Comparison of ENCODE assay signal across 9 mouse cellular contexts in genomic region chr11:69197743-69198142, GRCm38 (mm10). TPM values are rescaled to one million over a fixed set of nuclear protein-coding genes. Genes with fewer than 3 reads are reported as not detected.
DNase-seq lines count a peak whose midpoint lies in the region; ATAC-seq and TF ChIP-seq lines count a peak whose summit lies in the region.
"Had no signal": no experiment of that assay in that cellular context is flagged by ENCODE, and none has a peak within 500 bp of the region (broad histone marks: within the 10 kb centered on the region; RNA-seq: fewer than 3 reads in every experiment).

TSS of gene Alox8 (minus strand) at chr11:69197843.

- ATAC-seq in heart, embryonic 14.5 days (ENCODE audit: insufficient number of reproducible peaks, insufficient read depth, low FRiP score, low read depth): no peak
- ATAC-seq in forebrain, embryonic 15.5 days (replicated peaks): no peak
- ATAC-seq in liver, postnatal 0 days: no peak

- H3K4me2 ChIP-seq in heart, embryonic 14.5 days (ENCODE audit: low read length): peak within 1 kb of the TSS; percentile 63
- H3K4me2 ChIP-seq in forebrain, embryonic 15.5 days (replicated peaks): peak within 1 kb of the TSS; percentile 42
- H3K4me2 ChIP-seq in liver, postnatal 0 days (ENCODE audit: low read depth, low read length): peak within 1 kb of the TSS; percentile 29; the same call in 1 of the 2 replicates

- no peak for TF ChIP-seq EP300 in liver, postnatal 0 days (IDR thresholded peaks at IDR 0.05; ENCODE audit: low read depth)

- peaks cover 6 to 14% of the 10 kb centered on the region in 2 experiments; a peak in 3 of 4 replicates for H3K4me1 ChIP-seq in heart, embryonic 14.5 days (ENCODE audit: control insufficient read depth in 2 of 2, insufficient read depth in 2 of 2, low read length in 2 of 2)
- H3K4me1 ChIP-seq in E14TG2a.4 (replicated peaks; ENCODE audit: low read depth, low read length): peaks cover 11% of the 10 kb centered on the region
- H3K4me1 ChIP-seq in forebrain, embryonic 15.5 days: peaks cover 12% of the 10 kb centered on the region
- peaks cover 3% of the 10 kb centered on the region; the same call in 1 of the 2 replicates for H3K4me1 ChIP-seq in liver, postnatal 0 days (ENCODE audit: insufficient read depth)

- DNase-seq in heart, postnatal 4 days: no peak
- no peak for DNase-seq in liver, postnatal 0 days
- DNase-seq in adrenal gland, adult 18-20 months (ENCODE audit: low spot score in 2 of 2): no peak
- DNase-seq in frontal cortex, postnatal 10 days (ENCODE audit: low spot score in 2 of 2): no peak
- DNase-seq in spleen, adult 18-20 months: no peak
- DNase-seq: cerebellum, adult 11-12 months had no signal

- peak within 1 kb of the TSS; percentile 14 to 25 for H3K4me3 ChIP-seq in heart, embryonic 14.5 days (ENCODE audit: control insufficient read depth in 1 of 2, insufficient read depth in 1 of 2, low read depth in 1 of 2, low read length in 2 of 2)
- peak within 1 kb of the TSS; percentile 63 for H3K4me3 ChIP-seq in E14TG2a.4 (replicated peaks; ENCODE audit: low read length)
- H3K4me3 ChIP-seq in forebrain, embryonic 15.5 days: peak within 1 kb of the TSS; percentile 20
- H3K4me3 ChIP-seq in liver, postnatal 0 days (ENCODE audit: low read depth, low read length): no peak within 1 kb of the TSS

- no peak for TF ChIP-seq CTCF in E14TG2a.4 (conservative IDR thresholded peaks at IDR 0.05; ENCODE audit: low read length)
- TF ChIP-seq CTCF in liver, postnatal 0 days (IDR thresholded peaks at IDR 0.05; ENCODE audit: low read depth): no peak

- H3K36me3 ChIP-seq in heart, embryonic 14.5 days (ENCODE audit: control insufficient read depth, insufficient read depth, low read length): no peaks in the 10 kb centered on the region
- no peaks in the 10 kb centered on the region for H3K36me3 ChIP-seq in E14TG2a.4 (ENCODE audit: insufficient read depth, low read length)
- H3K36me3 ChIP-seq in forebrain, embryonic 15.5 days: no peaks in the 10 kb centered on the region
- no peaks in the 10 kb centered on the region for H3K36me3 ChIP-seq in liver, postnatal 0 days (replicated peaks; ENCODE audit: insufficient read depth, low read length)

- H3K9ac ChIP-seq in heart, embryonic 14.5 days (ENCODE audit: low read length): peak within 1 kb of the TSS; percentile 55; the same call in 1 of the 2 replicates
- H3K9ac ChIP-seq in forebrain, embryonic 15.5 days (replicated peaks): peak within 1 kb of the TSS; percentile 31; the same call in 1 of the 2 replicates
- no peak within 1 kb of the TSS for H3K9ac ChIP-seq in liver, postnatal 0 days (replicated peaks)

- no peaks in the 10 kb centered on the region for H3K9me3 ChIP-seq in heart, embryonic 14.5 days (ENCODE audit: control insufficient read depth, low read length)
- H3K9me3 ChIP-seq in E14TG2a.4 (ENCODE audit: low read length): no peaks in the 10 kb centered on the region
- no peaks in the 10 kb centered on the region for H3K9me3 ChIP-seq in forebrain, embryonic 15.5 days
- no peaks in the 10 kb centered on the region for H3K9me3 ChIP-seq in liver, postnatal 0 days (ENCODE audit: low read length)

- peaks cover 23% of the 10 kb centered on the region for H3K27me3 ChIP-seq in heart, embryonic 14.5 days (ENCODE audit: control insufficient read depth, insufficient read depth, low read length)
- peaks cover 34% of the 10 kb centered on the region for H3K27me3 ChIP-seq in E14TG2a.4 (ENCODE audit: insufficient read depth, low read length)
- H3K27me3 ChIP-seq in forebrain, embryonic 15.5 days: peaks cover 30% of the 10 kb centered on the region
- H3K27me3 ChIP-seq in liver, postnatal 0 days (ENCODE audit: insufficient read depth, low read length): peaks cover 23% of the 10 kb centered on the region

- WGBS in heart, embryonic 14.5 days: 29% methylated on average over 6 of the region's 6 CpGs
- WGBS in forebrain, embryonic 15.5 days: 39% methylated on average over 6 of the region's 6 CpGs
- 31% methylated on average over 6 of the region's 6 CpGs for WGBS in liver, postnatal 0 days (ENCODE audit: insufficient replicate concordance)

- no peak within 1 kb of the TSS for H3K27ac ChIP-seq in heart, embryonic 14.5 days (replicated peaks in 1 of 2; ENCODE audit: control insufficient read depth in 1 of 2, insufficient read depth in 1 of 2, low read depth in 2 of 2, low read length in 2 of 2)
- no peak within 1 kb of the TSS for H3K27ac ChIP-seq in forebrain, embryonic 15.5 days (replicated peaks)
- H3K27ac ChIP-seq in liver, postnatal 0 days (ENCODE audit: low read depth): no peak within 1 kb of the TSS

RNA-seq across cellular contexts. Expression of gene Alox8, which starts in this region (rescaled TPM):
- polyA plus RNA-seq in heart, embryonic 14.5 days (2014; fragmentation: Nextera tagmentation; extraction: Ambion mirVana): 1.3 and 2.7 TPM in 2 replicates
- 1 to 10 TPM; 3.8 to 5.0 TPM for total RNA-seq in heart, postnatal 4 days (2021)
- 0.05 TPM in 1 of 2 replicates, not detected in the other for polyA plus RNA-seq in forebrain, embryonic 15.5 days (2015; fragmentation: Nextera tagmentation; extraction: Ambion mirVana)
- 0.04 TPM in 1 of 2 replicates, not detected in the other for polyA plus RNA-seq in liver, postnatal 0 days (2015; fragmentation: Nextera tagmentation; extraction: Ambion mirVana)
- not detected for total RNA-seq in adrenal gland, adult 18-20 months (2021)

Comparison
In these comparisons a context has a peak if more than half of its experiments do, and no peak if none do; other contexts are left out.
1. RNA of gene Alox8 (total RNA-seq): 3.8 to 5.0 TPM in heart, postnatal 4 days; not detected in adrenal gland, adult 18-20 months; every median in the first group is over 4 times any median in the second.
2. Peak in every context shown above with its lines, with median percentiles within 50 percentile points of each other: H3K4me2 ChIP-seq.